Mouse (Mus musculus) MEL (cell line): ENCODE measurements around the gene Fbxw11. TPM values are rescaled to one million over a fixed set of nuclear protein-coding genes. Genes with fewer than 3 reads are reported as not detected.

Experiments used
- DNase-seq: peaks from one replicate; pipeline ENCODE4 v3.0.0; 2011; ENCODE audit warnings: low read depth, low spot score
- H3K27ac ChIP-seq: 2 replicates; pipeline ENCODE4 v1.5.1; 2012; ENCODE audit warnings: low read depth, mild to moderate bottlenecking, control low read depth, low read length, moderate library complexity; ENCODE audit not compliant: control insufficient read depth
- H3K27me3 ChIP-seq, 2 experiments: fragments of 150-350 bp in 1 of 2; sonication (generic) in 1 of 2; 2 replicates each; pipeline ENCODE4 v1.6.1; 2012; ENCODE audit warnings: low read length in 2 of 2, mild to moderate bottlenecking in 2 of 2, improper control_type of control experiment in 1 of 2, moderate library complexity in 1 of 2; ENCODE audit not compliant: insufficient read depth in 2 of 2, control insufficient read depth in 1 of 2
- H3K36me3 ChIP-seq, 2 experiments: 2 replicates each; pipeline ENCODE4 v1.6.1; 2012 to 2014; ENCODE audit warnings: low read length in 2 of 2, improper control_type of control experiment in 1 of 2, inconsistent platforms in 1 of 2, mild to moderate bottlenecking in 1 of 2; ENCODE audit not compliant: insufficient read depth in 2 of 2, control insufficient read depth in 1 of 2
- H3K4me1 ChIP-seq, 2 experiments: fragments of 150-350 bp in 1 of 2; sonication (generic) in 1 of 2; 2 replicates each; pipeline ENCODE4 v1.6.1; 2012; ENCODE audit warnings: low read length in 2 of 2, improper control_type of control experiment in 1 of 2, mild to moderate bottlenecking in 1 of 2; ENCODE audit not compliant: insufficient read depth in 2 of 2, control insufficient read depth in 1 of 2
- H3K4me3 ChIP-seq, 2 experiments: fragments of 150-350 bp in 1 of 2; sonication (generic) in 1 of 2; 2 replicates each; pipeline ENCODE4 v1.5.1; 2012; ENCODE audit warnings: low read depth in 2 of 2, low read length in 2 of 2, mild to moderate bottlenecking in 2 of 2, moderate library complexity in 2 of 2, control low read depth in 1 of 2, improper control_type of control experiment in 1 of 2; ENCODE audit not compliant: control insufficient read depth in 1 of 2, insufficient read depth in 1 of 2
- H3K79me2 ChIP-seq: 2 replicates; pipeline ENCODE4 v1.6.1; 2012; ENCODE audit warnings: mild to moderate bottlenecking, low read length, moderate library complexity; ENCODE audit not compliant: control insufficient read depth, poor library complexity, insufficient read depth
- H3K9ac ChIP-seq: 2 replicates; pipeline ENCODE4 v1.6.1; 2012; ENCODE audit warnings: low read depth, mild to moderate bottlenecking, control low read depth, low read length, moderate library complexity; ENCODE audit not compliant: control insufficient read depth, poor library complexity, severe bottlenecking
- H3K9me3 ChIP-seq: fragments of 150-350 bp; sonication (generic); replicated peaks from 2 replicates; pipeline ENCODE4 v1.6.1; 2012; ENCODE audit warnings: mild to moderate bottlenecking, low read length, improper control_type of control experiment, moderate library complexity; ENCODE audit not compliant: insufficient read depth
- BHLHE40 ChIP-seq: IDR thresholded peaks from 2 replicates; pipeline ENCODE4 v1.6.1; 2012; ENCODE audit warnings: low read depth, mild to moderate bottlenecking, inconsistent platforms, low read length, improper control_type of control experiment, borderline replicate concordance
- CHD1 ChIP-seq: IDR thresholded peaks from 2 replicates; pipeline ENCODE4 v1.6.1; 2012; ENCODE audit warnings: low read depth, mild to moderate bottlenecking, inconsistent platforms, low read length, improper control_type of control experiment
- E2F4 ChIP-seq: IDR thresholded peaks from 2 replicates; pipeline ENCODE4 v1.6.1; 2011; ENCODE audit warnings: low read depth, low read length, improper control_type of control experiment, borderline replicate concordance
- EP300 ChIP-seq, 2 experiments: IDR thresholded peaks; 2 replicates each; pipeline ENCODE4 v1.6.1; 2011; ENCODE audit warnings: improper control_type of control experiment in 2 of 2, low read length in 2 of 2, low read depth in 1 of 2, mild to moderate bottlenecking in 1 of 2
- ETS1 ChIP-seq: IDR thresholded peaks from 2 replicates; pipeline ENCODE4 v1.6.1; 2012; ENCODE audit warnings: low read depth, mild to moderate bottlenecking, inconsistent platforms, low read length, improper control_type of control experiment, moderate library complexity
- GABPA ChIP-seq: IDR thresholded peaks from 2 replicates; pipeline ENCODE4 v1.6.1; 2012; ENCODE audit warnings: low read depth, mild to moderate bottlenecking, inconsistent platforms, low read length, improper control_type of control experiment, moderate library complexity
- JUND ChIP-seq: IDR thresholded peaks from 2 replicates; pipeline ENCODE4 v1.6.1; 2011; ENCODE audit warnings: low read depth, mild to moderate bottlenecking, improper control_type of control experiment, low read length
- KAT2A ChIP-seq: conservative IDR thresholded peaks from 2 replicates; pipeline ENCODE4 v1.6.1; 2012; ENCODE audit warnings: low read depth, low read length, improper control_type of control experiment, inconsistent platforms
- MAFK ChIP-seq: IDR thresholded peaks from 2 replicates; pipeline ENCODE4 v1.6.1; 2011; ENCODE audit warnings: low read depth, mild to moderate bottlenecking, low read length, improper control_type of control experiment, borderline replicate concordance
- MAX ChIP-seq: IDR thresholded peaks from 2 replicates; pipeline ENCODE4 v1.6.1; 2011; ENCODE audit warnings: low read length, improper control_type of control experiment
- MEF2A ChIP-seq: IDR thresholded peaks from 2 replicates; pipeline ENCODE4 v1.6.1; 2014; ENCODE audit warnings: low read depth, mild to moderate bottlenecking, inconsistent platforms, low read length, improper control_type of control experiment; ENCODE audit not compliant: poor library complexity, insufficient replicate concordance, severe bottlenecking; ENCODE audit errors: extremely low read depth
- NRF1 ChIP-seq: IDR thresholded peaks from 2 replicates; pipeline ENCODE4 v1.6.1; 2014; ENCODE audit warnings: low read depth, mild to moderate bottlenecking, inconsistent platforms, low read length, improper control_type of control experiment, moderate library complexity; ENCODE audit not compliant: poor library complexity, insufficient read depth, severe bottlenecking
- POLR2A ChIP-seq, 2 experiments: IDR thresholded peaks; 2 replicates each; pipeline ENCODE4 v1.6.1; 2011 to 2012; ENCODE audit warnings: low read length in 2 of 2, mild to moderate bottlenecking in 2 of 2, control low read depth in 1 of 2, improper control_type of control experiment in 1 of 2, low read depth in 1 of 2, moderate library complexity in 1 of 2; ENCODE audit not compliant: control insufficient read depth in 1 of 2, insufficient read depth in 1 of 2, poor library complexity in 1 of 2
- POLR2AphosphoS2 ChIP-seq: IDR thresholded peaks from 2 replicates; pipeline ENCODE4 v1.6.1; 2011; ENCODE audit warnings: low read length, improper control_type of control experiment
- POLR2AphosphoS5 ChIP-seq: IDR thresholded peaks from 2 replicates; pipeline ENCODE4 v1.6.1; 2012; ENCODE audit warnings: low read depth, borderline replicate concordance, mild to moderate bottlenecking, inconsistent platforms, low read length, moderate library complexity, mixed read lengths
- RAD21 ChIP-seq: IDR thresholded peaks from 2 replicates; pipeline ENCODE4 v1.6.1; 2011; ENCODE audit warnings: mild to moderate bottlenecking, low read depth, low read length, improper control_type of control experiment
- SIN3A ChIP-seq: IDR thresholded peaks from 2 replicates; pipeline ENCODE4 v1.6.1; 2012; ENCODE audit warnings: low read length, improper control_type of control experiment, inconsistent platforms
- SMC3 ChIP-seq: IDR thresholded peaks from 2 replicates; pipeline ENCODE4 v1.6.1; 2011; ENCODE audit warnings: low read depth, low read length, improper control_type of control experiment
- TAL1 ChIP-seq: IDR thresholded peaks from 2 replicates; pipeline ENCODE4 v1.6.1; 2012; ENCODE audit warnings: mild to moderate bottlenecking, inconsistent platforms, low read length, moderate library complexity, mixed read lengths
- TBP ChIP-seq: IDR thresholded peaks from 2 replicates; pipeline ENCODE4 v1.8.0; 2011; ENCODE audit warnings: low read depth, low read length, improper control_type of control experiment
- TCF12 ChIP-seq: IDR thresholded peaks from 2 replicates; pipeline ENCODE4 v1.6.1; 2014; ENCODE audit warnings: low read depth, mild to moderate bottlenecking, inconsistent platforms, low read length, improper control_type of control experiment, moderate library complexity
- USF2 ChIP-seq, 2 experiments: IDR thresholded peaks; 2 replicates each; pipeline ENCODE4 v1.6.1; 2011 to 2012; ENCODE audit warnings: improper control_type of control experiment in 2 of 2, low read length in 2 of 2, borderline replicate concordance in 1 of 2, inconsistent platforms in 1 of 2, low read depth in 1 of 2, mild to moderate bottlenecking in 1 of 2; ENCODE audit not compliant: insufficient read depth in 1 of 2
- ZC3H11A ChIP-seq: IDR thresholded peaks from 2 replicates; pipeline ENCODE4 v1.6.1; 2012; ENCODE audit warnings: low read depth, mild to moderate bottlenecking, inconsistent platforms, low read length, improper control_type of control experiment
- ZKSCAN1 ChIP-seq: IDR thresholded peaks from 2 replicates; pipeline ENCODE4 v1.6.1; 2012; ENCODE audit warnings: low read depth, mild to moderate bottlenecking, inconsistent platforms, low read length, improper control_type of control experiment, moderate library complexity
- ZMIZ1 ChIP-seq: IDR thresholded peaks from 2 replicates; pipeline ENCODE4 v1.6.1; 2012; ENCODE audit warnings: low read depth, mild to moderate bottlenecking, inconsistent platforms, low read length, improper control_type of control experiment, moderate library complexity
- polyA plus RNA-seq, 2 experiments: library from polyadenylated mRNA; stranded (reverse) in 1 of 2; unstranded in 1 of 2; fragments of >175 nt in 1 of 2; fragments of >200 nt in 1 of 2; gene quantifications; 2 replicates each; pipeline versions ENCODE4 v1.2.1 to v1.2.4; 2012; ENCODE audit warnings: low replicate concordance in 2 of 2, low read depth in 1 of 2; ENCODE audit not compliant: insufficient read length in 2 of 2, insufficient read depth in 1 of 2, missing spikeins in 1 of 2
- total RNA-seq: library from RNA; depleted of rRNA; stranded (reverse); fragments of 300-350 nt; gene quantifications from 2 replicates; pipeline ENCODE4 v1.2.3, GENCODE M21; 2012

Gene Fbxw11
- total and polyA plus RNA-seq, 3 experiments, result 35.4 to 98.5 (median 53.5) TPM

DNA sequence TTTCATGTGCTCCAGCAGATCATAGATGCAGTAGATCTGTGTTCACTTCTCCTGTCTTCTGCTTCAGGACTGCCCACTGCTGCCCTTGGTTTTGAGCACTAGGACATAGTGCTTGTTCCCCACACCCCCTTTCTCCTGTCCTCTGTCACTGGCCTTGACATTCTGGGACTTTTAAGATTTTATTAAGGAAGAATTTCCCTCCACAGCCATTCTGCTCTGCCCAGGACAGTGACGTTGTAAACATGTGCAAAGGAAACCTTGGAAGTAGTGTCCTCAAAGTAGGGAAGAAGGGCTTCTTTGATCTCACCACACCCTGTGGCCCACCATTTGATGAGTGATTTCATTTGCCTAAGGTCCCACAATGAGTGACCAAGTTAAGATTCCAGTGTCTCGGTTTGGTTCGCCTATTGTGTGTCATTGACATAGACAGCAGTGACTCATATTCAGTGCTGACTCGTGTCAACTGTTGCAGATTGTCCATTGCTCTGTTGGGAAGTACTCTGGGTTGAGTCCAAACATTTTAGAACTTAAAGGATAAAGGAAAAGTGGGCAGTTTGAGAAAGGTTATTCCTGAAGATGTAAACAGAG lies 64.0 kb downstream of the Fbxw11 start:
- Histone ChIP-seq H3K4me1 (0 out of 4 replicates have a peak, but pooled peaks cover 0 to 3% of the 10 kb centered on the region in 2 experiments), H3K27ac (no peak overlapping the region), H3K9ac (no peak overlapping the region)
- TF ChIP-seq POLR2AphosphoS2, result no peak
- no peak for TF ChIP-seq SIN3A
- no peak for TF ChIP-seq EP300 (IDR thresholded peaks at IDR 0.05; ENCODE audit: low read depth in 1 of 2, low read length in 2 of 2)
- TF ChIP-seq KAT2A, result no peak
- no peak for TF ChIP-seq MAFK
- TF ChIP-seq ETS1, result no peak
- TF ChIP-seq MAX, result no peak
- TF ChIP-seq TAL1, result no peak
- no peak for TF ChIP-seq ZC3H11A
- TF ChIP-seq USF2 (IDR thresholded peaks at IDR 0.05; ENCODE audit: borderline replicate concordance in 1 of 2, insufficient read depth in 1 of 2, low read depth in 1 of 2, low read length in 2 of 2), result no peak
- no peak for TF ChIP-seq RAD21
- TF ChIP-seq MEF2A, result no peak
- TF ChIP-seq ZKSCAN1, result no peak
- no peak for TF ChIP-seq POLR2AphosphoS5
- TF ChIP-seq BHLHE40, result no peak
- TF ChIP-seq JUND, result no peak
- TF ChIP-seq TBP, result no peak
- TF ChIP-seq TCF12, result no peak
- no peak for TF ChIP-seq ZMIZ1
- TF ChIP-seq, all 39 proteins: peak for 0
- Histone ChIP-seq H3K4me3 (no peak overlapping the region), H3K36me3 (no peaks in the 10 kb centered on the region; a peak in 1 of 4 replicates), H3K9me3 (no peaks in the 10 kb centered on the region), H3K79me2 (peaks cover 15% of the 10 kb centered on the region), H3K27me3 (no peaks in the 10 kb centered on the region)
- no peak for DNase-seq

DNA sequence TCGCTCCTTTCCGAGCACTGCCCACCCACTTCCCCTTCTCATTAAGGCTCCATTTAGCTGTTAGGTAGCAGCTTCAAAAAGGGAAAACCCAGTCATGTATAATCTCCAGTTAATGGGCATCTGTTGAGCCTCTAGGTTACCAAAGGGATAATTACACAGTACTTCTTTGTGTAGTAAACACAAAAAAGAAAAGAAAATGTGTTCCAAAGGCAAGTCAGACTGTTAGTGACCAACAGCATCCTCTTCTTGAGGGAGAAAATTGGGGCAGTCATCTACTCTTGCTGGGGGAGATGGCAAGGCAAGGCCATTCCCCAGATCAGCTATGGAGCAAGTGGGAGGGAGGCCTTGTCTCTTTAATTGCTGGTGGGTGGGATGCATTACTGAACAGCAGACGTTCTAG lies 65.0 kb downstream of the Fbxw11 start:
- Histone ChIP-seq H3K4me1 (0 out of 4 replicates have a peak, but pooled peaks cover 0 to 3% of the 10 kb centered on the region in 2 experiments), H3K9me3 (no peaks in the 10 kb centered on the region), H3K4me3 (no peak overlapping the region), H3K9ac (no peak overlapping the region), H3K27me3 (no peaks in the 10 kb centered on the region), H3K36me3 (peaks cover 0 to 8% of the 10 kb centered on the region in 2 experiments; a peak in 3 of 4 replicates), H3K27ac (no peak overlapping the region), H3K79me2 (peaks cover 12% of the 10 kb centered on the region)
- no peak for DNase-seq
- TF ChIP-seq USF2 (IDR thresholded peaks at IDR 0.05; ENCODE audit: borderline replicate concordance in 1 of 2, insufficient read depth in 1 of 2, low read depth in 1 of 2, low read length in 2 of 2) (no peak), SMC3 (no peak), KAT2A (no peak), POLR2A (IDR thresholded peaks at IDR 0.05; ENCODE audit: control insufficient read depth in 1 of 2, insufficient read depth in 1 of 2, low read depth in 1 of 2, low read length in 2 of 2, poor library complexity in 1 of 2) (no peak), CHD1 (no peak), MAFK (no peak), E2F4 (no peak), GABPA (no peak), ZMIZ1 (no peak), NRF1 (no peak), TAL1 (no peak)
